Mouse (Mus musculus) cortical plate, adult 2 months (tissue): ENCODE data around the gene Lef1. TPM values are rescaled to one million over a fixed set of nuclear protein-coding genes. Genes with fewer than 3 reads are reported as not detected.

Source experiments
- H3K27ac ChIP-seq: fragments of 200-500 bp; 2 replicates; pipeline ENCODE4 v1.5.1; 2012; ENCODE audit warnings: low read length, control low read depth, inconsistent platforms; ENCODE audit not compliant: insufficient read depth
- H3K4me1 ChIP-seq: fragments of 200-500 bp; 2 replicates; pipeline ENCODE4 v1.6.1; 2011; ENCODE audit warnings: low read length; ENCODE audit not compliant: control insufficient read depth, insufficient read depth
- H3K4me3 ChIP-seq: fragments of 200-500 bp; 2 replicates; pipeline ENCODE4 v1.5.1; 2011; ENCODE audit warnings: mild to moderate bottlenecking, low read length, control low read depth; ENCODE audit not compliant: insufficient read depth
- CTCF ChIP-seq: fragments of 200-500 bp; IDR thresholded peaks from 2 replicates; pipeline ENCODE4 v1.5.1; 2011; ENCODE audit warnings: mild to moderate bottlenecking, control low read depth, low read length; ENCODE audit not compliant: insufficient read depth; ENCODE audit errors: extremely low read depth
- POLR2A ChIP-seq: fragments of 200-500 bp; IDR thresholded peaks from 2 replicates; pipeline ENCODE4 v1.6.1; 2011; ENCODE audit warnings: mild to moderate bottlenecking, low read length, control low read depth; ENCODE audit not compliant: insufficient read depth; ENCODE audit errors: extremely low read depth
- polyA plus RNA-seq: library from polyadenylated mRNA; depleted of rRNA; stranded (reverse); fragments of >200 nt; gene quantifications from 2 replicates; pipeline ENCODE4 v1.2.3, GENCODE M21; 2012

The Lef1 gene
- polyA plus RNA-seq, 1 experiment, result 10.1 TPM

DNA sequence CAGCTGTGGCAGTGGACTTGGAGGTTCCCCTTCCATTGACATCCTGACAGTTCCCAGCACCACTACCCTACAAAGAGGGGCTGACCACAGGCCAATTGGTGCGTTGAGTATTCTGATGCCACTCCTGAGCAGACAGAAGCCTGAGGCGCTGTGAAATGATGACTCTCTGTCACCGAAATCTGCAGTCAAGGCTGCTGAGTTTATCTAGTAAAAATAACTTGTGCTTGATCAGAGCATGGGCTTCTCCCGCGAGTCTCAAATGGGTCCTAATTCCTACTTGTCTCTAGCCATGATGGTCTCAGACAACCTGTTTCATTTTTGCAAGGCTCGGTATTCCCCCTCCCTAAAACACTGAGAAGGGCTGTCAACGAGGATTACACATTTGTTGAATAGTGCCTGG is 44.8 kb downstream of the Lef1 start:
- TF ChIP-seq POLR2A (no peak), CTCF (no peak)
- Histone ChIP-seq H3K4me1 (no peaks in the 10 kb centered on the region), H3K27ac (no peak overlapping the region), H3K4me3 (no peak overlapping the region)

DNA sequence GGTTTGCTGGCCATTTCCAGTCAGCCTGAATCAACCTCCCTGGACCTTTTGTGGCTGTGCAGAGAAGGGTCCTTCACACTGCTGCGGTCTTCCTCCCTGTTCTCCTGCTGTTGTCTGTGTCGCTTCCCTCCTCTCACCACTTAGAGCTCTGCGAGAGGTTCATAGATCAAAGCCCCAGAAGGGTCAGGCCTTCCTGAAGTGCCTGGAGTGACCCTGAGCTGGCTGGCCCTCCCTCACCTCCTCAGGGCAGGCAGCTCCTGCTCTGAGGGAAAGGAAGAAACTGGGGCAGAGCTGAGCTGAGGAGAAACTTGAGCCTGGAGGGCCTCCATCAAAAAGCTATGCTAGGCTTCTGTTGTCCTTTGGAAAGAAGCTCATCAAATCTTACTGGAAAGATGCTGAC is 45.4 kb downstream of the Lef1 start:
- no peaks in the 10 kb centered on the region for H3K4me1 ChIP-seq
- no peak overlapping the region for H3K4me3 ChIP-seq
- H3K27ac ChIP-seq, result no peak overlapping the region; the same call in 1 of the 2 replicates
- TF ChIP-seq POLR2A (no peak), CTCF (no peak)

DNA sequence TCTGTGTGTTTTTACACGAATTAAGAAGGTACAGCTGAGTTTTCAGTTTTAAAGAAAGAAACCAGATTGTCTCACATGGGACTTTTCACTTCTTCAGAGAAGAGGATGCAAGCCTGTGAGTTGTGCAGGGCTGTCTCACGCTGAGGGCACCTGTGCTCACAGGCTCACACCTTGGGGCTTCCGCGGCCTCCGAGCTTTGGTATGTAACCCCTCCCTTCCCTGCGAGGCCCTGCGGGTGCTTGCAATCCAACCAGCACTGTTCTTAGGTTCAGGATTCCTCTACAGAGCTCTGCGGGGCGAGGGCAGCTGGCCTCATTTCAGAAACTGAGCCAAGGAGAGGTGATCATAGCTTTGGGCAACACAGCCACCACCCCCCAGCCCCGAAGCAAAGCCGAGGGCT is 46.1 kb downstream of the Lef1 start:
- TF ChIP-seq CTCF, result no peak
- no peak for TF ChIP-seq POLR2A
- H3K27ac ChIP-seq, result no peak overlapping the region
- no peak overlapping the region for H3K4me3 ChIP-seq
- H3K4me1 ChIP-seq, result no peaks in the 10 kb centered on the region

DNA sequence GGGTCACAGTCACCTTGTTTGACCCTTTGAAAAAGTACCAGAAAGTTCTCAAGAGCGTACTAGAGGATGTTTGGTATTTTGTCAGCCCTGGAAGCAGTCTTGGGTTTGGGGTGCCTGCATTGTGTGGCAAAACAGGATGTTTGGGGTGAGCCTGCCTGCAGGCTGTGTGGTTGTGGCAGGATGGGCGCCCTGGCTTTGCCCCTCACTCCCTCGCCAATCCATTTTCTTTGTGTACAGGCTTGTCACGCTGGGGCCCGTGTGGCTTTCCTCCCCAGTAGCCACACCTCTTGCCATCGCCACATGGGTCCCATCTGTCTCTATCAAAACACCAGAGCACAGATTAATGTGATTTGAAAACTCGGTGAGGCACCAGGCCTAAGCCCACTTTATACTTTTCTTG is 47.2 kb downstream of the Lef1 start:
- no peak overlapping the region for H3K27ac ChIP-seq
- H3K4me1 ChIP-seq, result no peaks in the 10 kb centered on the region
- no peak overlapping the region for H3K4me3 ChIP-seq
- TF ChIP-seq POLR2A, result no peak
- no peak for TF ChIP-seq CTCF

DNA sequence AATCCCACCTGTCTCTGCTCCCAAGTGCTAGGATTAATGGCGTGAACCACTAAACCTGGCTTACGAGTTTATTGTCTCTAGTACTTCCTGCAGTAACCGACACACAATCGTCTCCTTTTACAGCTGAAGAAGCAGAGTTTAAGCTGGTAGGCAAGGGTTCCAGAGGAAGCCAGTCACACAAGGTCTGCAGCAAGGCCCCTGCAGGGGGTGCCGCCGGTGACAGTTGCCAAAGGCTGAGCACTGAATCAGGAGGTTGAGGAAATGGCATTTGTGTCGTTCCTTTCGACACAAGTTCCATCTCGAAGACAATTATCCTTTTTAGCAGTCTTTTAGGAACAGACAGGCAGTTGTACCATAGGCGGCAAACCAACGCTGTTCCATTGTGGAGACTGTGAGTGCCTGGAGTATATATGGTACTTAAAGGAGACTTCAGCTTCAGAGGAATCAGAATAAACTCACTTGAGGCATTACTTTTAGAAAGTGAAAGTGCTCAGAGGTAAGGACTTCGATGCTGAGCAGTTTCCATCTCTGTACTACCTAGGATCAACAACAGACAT is 49.0 kb downstream of the Lef1 start:
- TF ChIP-seq CTCF (no peak), POLR2A (no peak)
- Histone ChIP-seq H3K27ac (no peak overlapping the region), H3K4me1 (no peaks in the 10 kb centered on the region), H3K4me3 (no peak overlapping the region)

DNA sequence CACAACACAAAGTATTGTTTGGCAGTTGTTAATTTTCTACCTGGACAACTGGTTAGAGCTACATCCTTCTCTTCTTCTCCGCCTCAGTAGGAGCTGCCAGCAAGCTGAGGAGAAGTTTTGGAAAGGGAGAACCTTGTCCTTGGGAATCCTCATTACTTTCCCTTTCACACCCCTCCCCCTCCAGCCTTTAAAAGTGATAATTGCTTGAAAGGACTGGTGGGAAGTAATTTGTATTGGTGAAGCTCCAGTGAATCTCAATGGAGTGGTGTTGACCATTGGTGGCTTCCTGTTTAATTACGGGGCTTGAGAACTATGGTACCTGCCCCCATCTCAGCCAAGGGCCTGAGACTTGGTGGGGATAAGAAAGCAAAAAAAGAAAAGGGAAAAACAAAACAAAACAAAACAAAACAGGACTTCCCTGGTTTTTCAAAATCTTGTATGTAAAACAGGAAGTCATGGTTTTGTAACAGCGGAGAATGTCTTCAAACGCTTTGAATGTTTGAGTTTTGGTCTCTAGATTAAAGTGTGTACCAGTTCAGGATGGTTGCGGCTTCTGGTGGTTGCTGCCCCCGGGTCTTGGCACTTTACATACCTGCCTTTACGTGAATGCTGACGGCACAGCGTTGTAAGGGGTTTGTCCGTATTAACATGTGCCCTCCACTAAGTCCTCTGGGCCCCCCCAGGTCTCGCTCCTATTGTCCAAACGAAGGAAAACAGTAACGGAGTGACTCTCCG is 49.8 kb downstream of the Lef1 start:
- no peaks in the 10 kb centered on the region for H3K4me1 ChIP-seq
- H3K27ac ChIP-seq, result no peak overlapping the region
- TF ChIP-seq POLR2A (no peak), CTCF (no peak)
- no peak overlapping the region for H3K4me3 ChIP-seq

DNA sequence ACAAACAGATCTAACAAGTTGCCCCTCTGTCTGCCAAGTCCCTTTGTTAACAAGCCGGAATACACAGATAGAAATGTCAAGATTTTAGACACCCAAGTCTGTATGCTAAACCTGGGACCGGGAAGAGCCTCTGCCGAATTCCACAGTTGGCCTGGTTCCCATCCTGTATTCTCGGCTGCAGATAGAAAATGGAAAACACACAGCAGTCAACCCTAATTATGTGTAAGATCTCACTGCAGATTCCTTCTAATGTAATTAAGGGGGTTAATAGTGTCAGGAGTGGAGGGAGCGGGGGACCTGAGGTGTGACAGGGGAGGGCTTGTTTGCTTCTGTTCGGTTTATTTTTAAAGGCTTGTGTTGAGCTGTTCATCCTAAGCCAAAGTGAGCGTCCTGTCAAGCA is 50.6 kb downstream of the Lef1 start:
- Histone ChIP-seq H3K27ac (no peak overlapping the region), H3K4me3 (no peak overlapping the region), H3K4me1 (no peaks in the 10 kb centered on the region)
- no peak for TF ChIP-seq POLR2A
- TF ChIP-seq CTCF, result no peak

DNA sequence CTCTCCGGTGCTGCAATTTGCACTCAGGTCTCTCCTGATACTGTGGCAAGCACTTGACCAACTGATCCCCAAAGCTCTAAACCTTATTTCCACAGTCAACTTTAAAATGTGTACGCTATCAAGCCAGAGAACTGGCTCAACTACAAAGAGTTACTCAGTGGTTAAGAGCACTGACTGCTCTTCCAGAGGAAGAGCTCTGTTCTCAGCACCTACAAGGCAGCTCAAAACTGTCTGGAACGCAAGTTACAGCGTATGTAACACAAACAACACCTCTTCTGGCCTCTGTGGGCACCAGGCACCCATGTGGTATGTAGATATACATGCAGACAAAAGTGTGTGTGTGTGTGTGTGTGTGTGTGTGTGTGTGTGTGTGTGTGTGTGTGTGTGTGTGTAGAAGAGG is 57.5 kb downstream of the Lef1 start:
- Histone ChIP-seq H3K4me1 (no peaks in the 10 kb centered on the region), H3K4me3 (no peak overlapping the region), H3K27ac (no peak overlapping the region)
- TF ChIP-seq POLR2A (no peak), CTCF (no peak)

DNA sequence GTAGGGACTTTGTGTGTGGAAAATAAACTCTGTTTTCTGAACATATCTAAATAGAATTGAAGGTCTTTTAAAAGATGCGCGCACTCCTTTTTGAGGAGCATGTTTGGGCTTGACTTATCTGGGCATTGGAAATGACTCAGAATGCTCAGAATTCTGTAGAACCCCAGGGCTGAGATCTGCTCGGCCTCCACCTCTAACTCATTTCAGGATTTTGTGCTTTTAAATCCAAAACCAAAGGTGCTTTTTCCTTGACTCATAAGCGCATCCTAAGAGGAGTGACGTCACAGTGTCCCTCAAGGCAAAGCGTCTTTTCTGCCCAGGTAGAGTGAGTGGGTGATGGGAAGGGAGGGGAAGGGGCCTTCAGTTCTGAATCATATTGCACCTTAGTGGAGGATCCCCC is 58.9 kb downstream of the Lef1 start:
- no peak for TF ChIP-seq CTCF
- TF ChIP-seq POLR2A, result no peak
- H3K4me1 ChIP-seq, result no peaks in the 10 kb centered on the region
- no peak overlapping the region for H3K4me3 ChIP-seq
- H3K27ac ChIP-seq, result no peak overlapping the region

DNA sequence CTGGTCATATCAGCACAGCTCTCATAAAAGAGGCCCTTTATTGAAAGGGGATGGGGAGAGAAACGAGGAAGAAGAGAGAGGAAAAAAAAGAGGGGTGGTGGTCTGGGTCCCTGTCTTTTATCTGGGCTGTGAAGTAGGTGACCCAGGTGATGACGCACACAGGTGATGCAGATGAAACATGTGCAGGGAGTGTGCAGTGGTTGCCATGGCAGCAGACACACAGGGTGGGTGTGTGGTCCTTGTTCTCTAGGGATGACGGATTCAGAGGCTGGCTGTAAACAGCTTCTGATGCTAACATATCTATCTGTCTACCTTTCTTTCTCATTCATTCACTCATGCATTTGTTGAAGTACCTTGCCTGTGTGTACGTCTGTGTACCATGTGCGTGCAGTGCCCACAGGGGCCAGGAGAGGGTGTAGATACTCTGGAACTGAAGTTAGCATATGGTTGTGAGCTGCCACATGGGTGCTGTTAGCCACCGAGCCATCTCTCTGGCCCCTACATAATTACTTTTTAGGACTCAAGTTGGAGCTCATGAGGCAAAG is 59.9 kb downstream of the Lef1 start:
- TF ChIP-seq POLR2A, result no peak
- TF ChIP-seq CTCF, result no peak
- Histone ChIP-seq H3K4me1 (no peaks in the 10 kb centered on the region), H3K4me3 (no peak overlapping the region), H3K27ac (no peak overlapping the region)
